Mouse (Mus musculus) adrenal gland, adult 18-20 months (tissue): Measurements from ENCODE around the gene Gstp2. TPM values are rescaled to one million over a fixed set of nuclear protein-coding genes. Genes with fewer than 3 reads are reported as not detected.
A peak's percentile ranks its signal among the peaks of the same experiment; 100 is the strongest.
"Not testable (repeated sequence)": the region's sequence is repeated elsewhere in the genome, so short reads cannot be mapped to it uniquely, and the experiment has no call there.

ENCODE experiments used
- DNase-seq, 2 experiments: peaks; one replicate each; pipeline ENCODE4 v3.0.0; 2021 to 2022; ENCODE audit warnings: low spot score in 2 of 2
- total RNA-seq, 2 experiments: library from RNA; stranded (reverse); gene quantifications; 1 replicate in 1 of 2; 2 replicates in 1 of 2; pipeline ENCODE4 v1.2.3; 2021

Gstp2 gene
- total RNA-seq, 2 experiments from 2014 or later, result 50.2 to 66.1 TPM

DNA sequence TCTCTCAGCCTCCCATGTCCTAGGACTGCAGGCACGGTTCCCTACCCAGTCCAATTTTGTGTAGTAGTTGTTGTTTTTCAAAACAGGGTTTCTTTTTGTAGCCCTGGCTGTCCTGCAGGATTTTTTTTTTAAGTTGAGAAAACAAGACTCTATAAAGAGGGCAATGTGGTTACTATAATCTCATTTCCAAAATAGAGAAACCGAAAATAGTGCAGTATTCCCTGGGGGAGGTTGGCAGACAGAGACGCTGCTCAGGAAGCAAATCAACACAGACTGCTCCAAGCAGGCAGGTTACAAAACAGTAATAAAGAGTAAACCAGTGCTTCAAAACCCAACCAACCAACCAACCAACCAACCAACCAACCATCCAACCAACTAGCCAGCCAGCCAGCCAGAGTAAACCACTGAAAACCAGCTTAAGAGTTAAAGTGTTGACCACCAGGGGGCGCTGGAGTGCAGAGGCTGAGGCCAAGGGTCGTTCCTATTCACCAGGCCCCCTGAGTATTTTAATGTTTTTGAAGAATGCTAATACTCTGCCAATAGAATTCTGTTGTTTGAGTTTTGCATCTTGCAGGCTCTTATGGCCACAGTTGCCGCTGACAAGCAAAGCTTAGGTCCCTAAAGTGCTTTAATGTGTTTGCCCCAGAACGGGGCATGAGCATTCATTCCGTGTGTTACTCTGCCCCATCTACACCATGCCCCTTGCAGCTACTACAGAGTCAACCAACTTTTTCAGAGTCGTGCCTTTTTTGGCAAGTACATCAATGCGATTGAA, 6.1 kb upstream of the Gstp2 start:
- DNase-seq, result peak; percentile 68 to 80

GRCm38 (mm10) chr19:4051016-4051415, 5.2 kb upstream of the Gstp2 start:
- DNase-seq, result no peak

- DNase-seq, result not testable (repeated sequence)
Measured at GRCm38 (mm10) chr19:4049069-4049468, 3.2 kb upstream of the Gstp2 start.

GRCm38 (mm10) chr19:4047859-4048258, 2.0 kb upstream of the Gstp2 start:
- DNase-seq, result peak; percentile 82 to 84

DNA sequence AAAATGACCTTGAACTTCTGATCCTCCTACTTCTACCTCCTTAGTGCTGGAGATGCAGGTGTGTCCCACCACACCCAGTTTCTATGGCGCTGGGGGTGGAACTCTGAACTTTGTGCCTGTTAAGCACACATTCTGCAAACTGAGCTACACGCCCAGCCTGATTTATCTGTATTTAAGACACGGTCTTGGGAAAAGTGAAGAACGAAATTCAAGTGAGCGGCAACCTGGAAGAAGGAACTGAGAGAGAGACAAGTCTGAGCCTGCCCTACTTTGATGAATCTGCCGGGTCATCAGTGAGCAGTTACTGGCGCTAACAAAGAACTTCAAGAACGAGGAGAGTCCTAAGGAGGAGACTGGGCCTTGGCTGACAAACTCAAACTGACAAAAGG, 1.0 kb upstream of the Gstp2 start:
- DNase-seq, result no peak

- DNase-seq, result not testable (repeated sequence)
Measured at GRCm38 (mm10) chr19:4044109-4044508, 1.7 kb downstream of the Gstp2 start.

DNA sequence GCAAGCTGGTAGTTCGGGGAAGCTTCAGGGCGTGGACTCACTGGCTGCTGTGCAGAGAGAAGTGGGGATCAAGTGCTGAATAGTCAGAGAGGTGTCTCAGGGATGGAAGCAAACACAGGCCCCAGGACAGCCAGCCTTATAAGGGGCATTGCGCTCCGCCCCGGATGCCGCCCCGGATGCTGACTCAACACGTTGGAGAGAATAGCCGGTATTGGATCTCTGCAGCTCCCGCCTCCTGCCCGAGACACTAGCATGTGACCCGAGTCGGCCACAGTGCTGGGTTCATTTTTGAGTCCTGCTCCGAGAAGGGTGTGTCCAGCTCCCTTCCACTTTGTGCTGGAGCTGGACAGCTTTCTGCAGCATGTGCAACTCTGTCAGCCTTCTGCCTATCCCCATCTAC, 3.7 kb downstream of the Gstp2 start:
- DNase-seq, result no peak

- DNase-seq, result not testable (repeated sequence)
Measured at GRCm38 (mm10) chr19:4041500-4041899, 4.3 kb downstream of the Gstp2 start.

GRCm38 (mm10) chr19:4040941-4041340, 4.9 kb downstream of the Gstp2 start:
- DNase-seq, result not testable (repeated sequence)

DNA sequence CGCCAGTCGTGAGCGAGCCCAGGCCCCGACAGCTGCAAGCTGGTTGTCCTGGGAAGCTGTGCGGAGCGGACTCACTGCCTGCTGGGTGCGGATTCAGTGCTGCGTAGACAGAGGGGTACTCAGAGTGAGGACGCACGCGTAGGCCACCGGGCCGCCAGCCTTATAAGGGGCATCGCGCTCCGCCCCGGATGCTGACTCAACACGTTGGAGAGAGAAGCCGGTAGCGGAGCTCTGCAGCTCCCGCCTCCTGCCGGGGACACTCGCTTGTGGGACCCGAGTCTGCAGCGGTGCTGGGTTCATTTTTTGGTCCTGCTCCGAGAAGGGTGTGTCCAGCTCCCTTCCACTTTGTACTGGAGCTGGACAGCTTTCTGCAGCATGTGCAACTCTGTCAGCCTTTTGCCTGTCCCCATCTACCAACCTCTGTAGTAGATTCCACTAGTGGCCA, 8.0 kb downstream of the Gstp2 start, which contains the start of gene Gstp1:
Gene Gstp1, minus strand, starts transcription at position 198 of the 445 bp plus-strand sequence.
- peak; percentile 86 to 90 for DNase-seq

GRCm38 (mm10) chr19:4037154-4037787, 8.6 kb downstream of the Gstp2 start:
- DNase-seq, result not testable (repeated sequence)

DNA sequence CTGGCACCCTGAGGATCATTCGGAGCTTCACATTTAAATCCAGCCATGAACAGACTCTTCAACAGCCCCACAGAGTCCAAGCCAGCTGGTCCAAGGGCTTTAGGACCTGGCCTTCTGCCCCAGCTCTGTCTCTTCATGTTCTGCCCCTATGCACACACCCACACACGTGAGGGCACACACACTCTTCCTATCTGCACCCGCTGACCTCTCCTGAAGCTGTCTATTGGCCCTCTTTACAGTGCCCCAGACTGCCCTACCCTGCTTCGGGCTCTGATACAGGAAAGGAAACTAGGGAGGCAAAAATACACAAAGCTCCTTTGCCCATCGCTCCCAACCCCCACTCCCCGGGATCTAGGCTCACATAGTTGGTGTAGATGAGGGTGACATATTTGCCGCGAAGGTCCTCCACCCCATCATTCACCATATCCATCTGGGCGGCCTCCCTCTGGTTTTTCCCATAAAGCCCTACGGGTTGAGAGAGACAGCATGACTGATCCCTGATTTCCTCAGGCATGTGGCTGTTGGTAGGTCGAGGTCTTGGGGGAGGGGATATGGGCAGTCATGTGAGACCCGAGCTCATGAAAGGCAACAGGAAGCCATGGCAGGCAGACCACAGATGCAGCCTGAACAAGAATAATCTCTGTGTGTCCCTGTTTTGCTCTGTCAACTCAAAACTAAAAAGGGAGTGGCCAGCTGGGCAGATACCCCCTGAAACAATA, 9.3 kb downstream of the Gstp2 start:
- no peak for DNase-seq

DNA sequence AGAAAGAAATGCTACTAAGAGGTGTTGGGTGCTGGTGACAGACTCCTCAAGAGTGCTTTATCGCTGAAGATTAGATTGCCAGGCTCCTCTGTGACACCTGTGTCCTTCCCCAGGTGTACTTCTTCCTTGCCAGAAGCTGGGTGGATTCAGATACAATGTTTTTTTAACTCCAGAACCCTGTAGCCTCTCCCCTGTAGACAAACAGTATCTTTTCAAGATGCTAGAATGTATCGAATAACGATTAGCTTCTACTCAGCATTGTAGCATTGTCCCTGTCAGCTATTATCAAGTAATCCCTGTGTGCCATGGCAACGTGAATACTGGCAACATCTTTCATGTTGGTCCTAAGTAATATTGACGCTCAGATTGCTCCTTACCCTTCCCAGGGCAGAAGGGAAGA, 12.1 kb downstream of the Gstp2 start:
- no peak for DNase-seq

DNA sequence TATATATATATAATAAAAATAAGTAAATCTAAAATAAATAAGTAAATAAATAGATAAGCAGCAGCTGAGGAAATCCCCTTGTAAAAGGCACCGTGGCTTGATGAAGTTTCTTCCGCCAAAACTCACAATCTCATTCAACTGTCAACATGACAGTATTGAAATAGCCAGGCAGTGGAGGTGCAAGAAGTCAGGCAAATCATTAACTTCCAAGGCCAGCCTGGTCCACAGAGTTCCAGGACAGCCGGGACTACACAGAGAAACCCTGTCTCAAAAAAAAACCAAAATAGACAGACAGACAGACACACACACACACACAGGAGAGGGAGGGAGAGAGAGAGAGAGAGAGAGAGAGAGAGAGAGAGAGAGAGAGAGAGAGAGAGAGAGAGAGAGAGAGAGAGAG, 12.5 kb downstream of the Gstp2 start:
- no peak for DNase-seq

GRCm38 (mm10) chr19:4032668-4033067, 13.2 kb downstream of the Gstp2 start:
- no peak for DNase-seq

- DNase-seq, result no peak
Measured at GRCm38 (mm10) chr19:4027576-4027975, 18.2 kb downstream of the Gstp2 start.

DNA sequence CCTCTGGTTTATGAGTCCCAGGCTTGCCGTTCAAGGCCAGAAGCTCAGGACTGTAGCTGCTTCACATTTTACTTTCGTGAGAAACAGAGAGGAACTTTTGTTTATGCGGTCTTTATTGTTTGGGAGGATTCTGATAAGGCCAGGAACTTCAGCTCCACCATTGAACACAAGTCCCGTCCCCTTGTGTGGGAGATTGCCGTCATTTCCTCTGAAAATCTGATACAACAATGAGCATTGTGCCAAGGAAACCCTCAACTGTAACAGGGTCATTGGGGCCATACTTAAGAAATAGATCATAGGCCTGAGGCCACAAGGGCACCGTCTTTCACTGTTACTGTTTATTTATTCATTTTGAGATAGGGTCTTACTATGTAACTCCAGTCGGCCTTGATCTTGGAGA, 22.6 kb downstream of the Gstp2 start:
- no peak for DNase-seq

DNA sequence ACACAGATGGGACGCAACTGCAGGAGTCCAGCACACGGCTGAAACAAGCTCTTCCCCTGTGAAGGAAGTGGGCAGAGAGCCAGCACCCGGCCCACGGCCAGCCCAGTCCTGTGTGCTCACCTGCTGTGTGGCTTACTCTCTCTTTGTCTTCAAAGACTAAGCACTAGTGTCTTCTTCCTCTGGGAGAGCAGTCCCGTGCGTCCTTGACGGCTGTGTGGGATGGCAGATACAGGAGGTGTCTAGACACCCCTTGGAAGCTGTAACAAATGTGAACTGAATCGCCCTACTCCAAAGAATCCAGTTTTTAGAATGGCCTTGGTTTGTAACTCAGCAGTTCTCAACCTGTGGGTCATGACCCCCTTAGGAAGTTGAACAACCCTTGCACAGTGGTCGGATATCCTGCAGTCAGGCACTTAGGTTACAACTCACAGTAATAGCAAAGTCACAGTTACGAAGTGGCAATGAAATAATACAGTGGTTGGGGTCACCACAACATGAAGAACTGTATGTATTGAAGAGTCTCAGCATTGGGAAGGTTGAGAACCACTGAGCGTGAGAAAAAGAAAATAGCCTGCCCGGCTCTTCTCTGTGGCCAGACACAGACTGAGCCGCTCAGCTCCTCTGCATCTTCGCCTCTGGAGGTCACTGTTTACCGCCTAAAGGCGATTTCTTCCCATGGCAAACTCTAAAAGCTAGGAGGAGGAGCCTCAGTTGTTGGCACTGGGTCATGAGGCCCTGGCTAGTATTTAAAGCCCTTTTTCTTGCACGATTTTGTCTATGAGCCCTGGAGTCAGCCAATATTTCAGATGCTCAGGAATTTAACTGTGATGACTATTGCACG, 26.9 kb downstream of the Gstp2 start:
- DNase-seq, result peak; percentile 66 to 71

DNA sequence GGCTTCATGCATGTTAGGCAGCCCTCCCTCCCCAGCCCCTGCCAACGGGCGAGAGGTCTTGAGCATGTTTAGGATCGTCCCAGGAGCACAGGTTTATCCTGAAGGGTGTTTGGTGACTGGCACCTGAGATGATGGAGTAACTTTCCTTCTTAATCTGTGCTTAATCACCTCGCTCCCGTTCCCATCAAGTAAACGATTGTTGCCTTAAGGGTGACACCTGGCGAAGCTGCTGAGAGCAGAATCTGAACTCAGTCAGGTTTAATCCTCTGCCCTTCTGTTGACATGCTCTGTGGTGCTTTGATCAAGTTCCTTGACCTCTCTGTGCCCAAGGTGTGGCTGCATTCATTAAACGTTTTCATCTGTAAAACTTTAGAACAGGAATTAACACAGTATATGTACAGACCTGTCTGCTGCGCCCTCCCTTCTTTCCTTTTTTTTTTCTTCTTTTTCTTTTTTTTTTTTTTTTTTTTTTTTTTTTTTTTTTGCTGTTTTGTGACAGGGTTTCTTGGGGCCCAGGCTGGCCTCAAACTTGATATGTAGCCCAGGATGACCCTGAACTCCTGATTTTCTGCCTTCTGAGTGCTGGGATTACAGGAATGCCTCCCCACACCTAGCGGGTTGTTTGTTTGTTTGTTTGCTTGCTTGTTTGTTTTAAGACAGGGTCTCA, 27.8 kb downstream of the Gstp2 start:
- no peak for DNase-seq

DNA sequence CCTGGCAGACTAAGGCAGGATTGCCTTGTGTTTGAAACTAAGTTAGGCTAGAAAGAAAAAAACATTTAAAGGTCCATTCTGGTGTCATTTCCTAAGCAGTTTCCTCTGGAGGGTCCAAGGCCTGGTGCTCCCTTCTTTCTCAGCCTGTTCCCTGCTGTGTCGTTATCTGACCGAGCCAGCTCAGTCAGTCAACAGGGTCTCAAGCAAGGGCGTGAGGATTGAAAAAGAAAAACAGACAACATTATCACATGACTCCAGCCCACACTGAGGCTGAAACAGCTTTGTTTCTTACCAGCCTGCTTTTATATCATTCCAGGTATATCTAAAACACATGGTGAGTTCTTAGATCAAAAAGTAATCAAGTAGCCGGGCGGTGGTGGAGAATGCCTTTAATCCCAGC, 30.2 kb downstream of the Gstp2 start:
- DNase-seq, result no peak
